Mouse (Mus musculus): ENCODE measurements at regions not wholly inside any gene's neighbourhood (a gene's known extent, or its start where the extent isn't known, plus 50 kb on each side); places are given as distances from the start of the nearest gene placed in this dataset.

DNA sequence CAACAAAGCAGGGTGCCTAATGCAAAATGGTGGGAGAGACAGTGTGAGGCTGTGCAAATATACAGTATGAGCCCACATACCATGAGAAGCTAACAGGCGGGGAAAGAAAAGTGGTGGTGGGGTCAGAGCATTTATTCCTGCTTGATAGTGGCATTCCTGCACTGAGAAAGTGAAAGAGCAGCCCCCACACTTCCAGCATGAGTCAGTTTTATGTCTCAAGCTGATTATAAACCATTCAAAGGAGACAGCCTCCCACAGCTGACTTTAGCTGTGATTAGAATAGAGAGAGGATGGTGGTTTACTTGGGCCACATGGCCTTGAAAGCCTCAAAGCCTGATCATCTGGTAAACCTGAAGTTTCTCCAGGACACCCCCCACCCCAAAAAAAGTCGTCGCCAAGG is 64.4 kb downstream of the Gm43517 start:
- TF ChIP-seq POLR2A (IDR thresholded peaks at IDR 0.05; ENCODE audit: borderline replicate concordance, extremely low read depth, insufficient read depth, insufficient read length, poor library complexity, severe bottlenecking) = no peak
- TF ChIP-seq CTCF (IDR thresholded peaks at IDR 0.05; ENCODE audit: borderline replicate concordance, extremely low read depth, insufficient read depth, insufficient read length) = no peak
- DNase-seq (ENCODE audit: low read depth) = no peak

DNA sequence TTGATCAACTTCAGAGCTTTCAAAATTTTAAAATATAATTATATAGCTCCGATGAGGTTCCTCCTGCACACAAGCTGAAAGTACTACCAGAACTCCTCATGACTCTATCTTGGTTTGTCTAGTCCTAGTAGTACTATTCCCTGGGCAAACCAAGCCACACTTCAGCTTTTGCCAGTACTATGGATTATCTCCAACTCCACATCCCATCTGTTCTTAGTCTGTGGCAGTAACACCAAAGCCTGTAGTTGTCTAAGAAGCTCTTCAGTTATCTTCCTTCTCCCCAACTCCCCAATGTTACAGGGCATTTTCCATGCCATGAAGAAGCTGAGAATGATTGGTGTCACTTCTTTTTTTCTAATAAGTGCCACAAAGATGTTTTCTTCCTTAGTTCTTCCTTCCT is 83.1 kb downstream of the Gm43517 start:
- TF ChIP-seq CTCF (IDR thresholded peaks at IDR 0.05; ENCODE audit: borderline replicate concordance, extremely low read depth, insufficient read depth, insufficient read length) (no peak), POLR2A (IDR thresholded peaks at IDR 0.05; ENCODE audit: borderline replicate concordance, extremely low read depth, insufficient read depth, insufficient read length, poor library complexity, severe bottlenecking) (no peak)
- no peak for DNase-seq (ENCODE audit: low read depth)

DNA sequence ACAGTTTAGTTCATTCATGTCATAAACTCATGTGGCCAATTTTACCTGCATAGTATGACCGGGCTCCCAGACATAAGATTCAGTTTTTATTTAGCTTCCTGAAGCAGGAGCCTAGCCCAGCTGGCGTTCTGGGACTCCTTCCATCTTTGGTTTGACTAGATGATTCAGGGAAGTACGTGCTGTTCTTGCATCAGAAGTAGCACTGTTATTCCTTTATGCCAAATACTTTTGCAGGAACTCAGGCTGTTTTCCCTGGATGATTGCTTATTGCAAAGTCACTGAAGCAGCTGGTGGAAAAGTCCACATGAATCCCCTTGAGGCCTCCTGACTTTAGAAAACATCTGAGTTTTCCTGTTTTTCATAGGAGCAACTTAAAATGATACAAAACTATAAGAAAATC is 88.4 kb downstream of the Gm43517 start:
- DNase-seq (ENCODE audit: low read depth) = peak; percentile 54

DNA sequence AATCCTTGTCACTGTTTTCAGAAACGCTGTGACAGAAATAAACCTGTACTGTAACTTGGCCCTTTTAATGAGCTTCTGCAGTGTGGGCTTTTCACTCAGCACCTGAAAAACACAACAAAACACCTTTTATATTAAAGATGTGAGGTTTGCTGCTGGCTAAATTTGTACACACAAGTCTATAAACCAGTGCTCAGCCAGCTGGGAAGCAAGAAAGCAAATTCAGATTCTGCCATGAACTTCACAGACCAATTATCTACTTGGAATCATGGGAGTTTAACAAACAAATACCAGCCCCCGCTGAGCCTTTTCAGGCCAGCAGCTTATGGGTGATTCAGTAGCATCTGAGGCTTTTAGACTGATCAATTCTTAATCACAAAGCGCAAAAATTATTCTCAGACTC is 95.7 kb downstream of the Gm43517 start:
- TF ChIP-seq CTCF (IDR thresholded peaks at IDR 0.05; ENCODE audit: borderline replicate concordance, extremely low read depth, insufficient read depth, insufficient read length) = no peak
- no peak for TF ChIP-seq POLR2A (IDR thresholded peaks at IDR 0.05; ENCODE audit: borderline replicate concordance, extremely low read depth, insufficient read depth, insufficient read length, poor library complexity, severe bottlenecking)
- peak; percentile 94 for DNase-seq (ENCODE audit: low read depth)

More for the DNA sequence above, 88.4 kb downstream of the Gm43517 start:
- TF ChIP-seq CTCF (IDR thresholded peaks at IDR 0.05; ENCODE audit: borderline replicate concordance, extremely low read depth, insufficient read depth, insufficient read length) = no peak
- TF ChIP-seq POLR2A (IDR thresholded peaks at IDR 0.05; ENCODE audit: borderline replicate concordance, extremely low read depth, insufficient read depth, insufficient read length, poor library complexity, severe bottlenecking) = no peak

DNA sequence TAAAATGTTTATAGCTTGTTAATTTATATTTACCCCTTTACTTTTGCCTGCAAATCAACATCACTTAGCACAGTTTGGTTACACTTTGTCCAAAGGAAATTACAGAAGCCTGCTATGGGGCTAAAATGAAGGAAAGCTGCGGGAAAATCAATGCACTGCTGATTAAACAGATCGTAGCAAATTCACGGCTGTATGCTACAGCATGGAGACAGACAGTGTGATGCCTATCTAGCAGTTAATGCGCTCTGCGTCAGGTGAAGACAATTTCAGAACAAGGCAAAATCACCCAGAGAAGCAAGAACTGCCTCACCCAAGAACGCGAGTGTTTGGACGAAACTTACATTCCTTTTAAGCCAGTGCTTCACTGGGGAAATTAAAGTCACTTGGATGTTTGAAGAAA is 96.2 kb downstream of the Gm43517 start:
- peak; percentile 86 for DNase-seq (ENCODE audit: low read depth)
- TF ChIP-seq CTCF (IDR thresholded peaks at IDR 0.05; ENCODE audit: borderline replicate concordance, extremely low read depth, insufficient read depth, insufficient read length) = no peak
- TF ChIP-seq POLR2A (IDR thresholded peaks at IDR 0.05; ENCODE audit: borderline replicate concordance, extremely low read depth, insufficient read depth, insufficient read length, poor library complexity, severe bottlenecking) = no peak

DNA sequence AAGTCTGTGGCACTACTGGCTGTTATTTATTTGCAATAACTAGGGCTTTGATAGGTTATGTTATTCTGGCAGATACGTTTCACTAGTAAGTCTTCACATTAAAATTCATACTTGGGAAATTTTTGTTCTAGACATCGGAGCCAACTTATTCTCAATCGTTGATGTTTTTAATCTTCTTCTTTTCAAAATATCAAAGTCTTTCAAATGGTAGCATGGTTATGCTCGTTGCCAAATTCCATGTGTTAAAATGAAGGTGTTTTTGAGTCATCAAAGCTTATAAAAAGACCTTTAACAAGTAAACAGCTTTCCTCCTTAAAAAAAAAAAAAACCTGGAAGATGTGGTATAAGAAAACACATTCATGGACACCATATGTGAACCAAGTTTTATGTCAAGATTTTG is 97.4 kb downstream of the Gm43517 start:
- peak; percentile 60 for DNase-seq (ENCODE audit: low read depth)
- TF ChIP-seq CTCF (IDR thresholded peaks at IDR 0.05; ENCODE audit: borderline replicate concordance, extremely low read depth, insufficient read depth, insufficient read length) = no peak
- TF ChIP-seq POLR2A (IDR thresholded peaks at IDR 0.05; ENCODE audit: borderline replicate concordance, extremely low read depth, insufficient read depth, insufficient read length, poor library complexity, severe bottlenecking) = no peak

DNA sequence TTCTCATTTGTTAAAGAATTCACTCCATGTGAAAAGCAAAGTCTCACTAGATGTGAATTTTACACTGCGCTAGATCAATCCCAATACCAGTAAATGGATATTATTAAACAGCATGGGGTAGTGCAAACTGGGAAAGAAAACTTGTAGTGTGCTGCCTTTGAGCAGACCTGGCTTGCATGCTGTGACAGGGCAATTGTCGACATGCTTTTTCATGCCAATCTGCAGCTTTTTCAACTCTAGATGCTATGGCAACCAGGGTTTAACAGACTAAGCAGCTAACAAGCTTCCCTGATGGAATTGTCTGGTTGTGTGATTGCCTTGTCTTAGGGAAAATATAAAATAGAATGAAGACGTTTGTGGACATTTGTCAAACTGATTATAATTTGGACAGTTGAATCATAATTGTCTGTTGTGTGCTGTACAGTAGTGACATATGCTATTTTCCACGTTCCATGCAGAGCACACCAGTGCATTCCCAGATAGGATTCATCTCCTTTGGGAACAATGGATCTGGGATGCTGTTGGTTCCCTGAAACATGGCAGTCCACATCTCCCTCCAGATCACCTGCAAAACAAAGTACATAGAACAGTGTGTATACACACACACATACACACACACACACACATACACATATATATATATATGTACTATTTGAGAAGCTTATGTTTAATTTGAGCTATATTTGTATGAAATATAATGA is 99.2 kb downstream of the Gm43517 start:
- peak; percentile 96 for DNase-seq (ENCODE audit: low read depth)
- TF ChIP-seq CTCF (IDR thresholded peaks at IDR 0.05; ENCODE audit: borderline replicate concordance, extremely low read depth, insufficient read depth, insufficient read length) = no peak
- TF ChIP-seq POLR2A (IDR thresholded peaks at IDR 0.05; ENCODE audit: borderline replicate concordance, extremely low read depth, insufficient read depth, insufficient read length, poor library complexity, severe bottlenecking) = no peak

DNA sequence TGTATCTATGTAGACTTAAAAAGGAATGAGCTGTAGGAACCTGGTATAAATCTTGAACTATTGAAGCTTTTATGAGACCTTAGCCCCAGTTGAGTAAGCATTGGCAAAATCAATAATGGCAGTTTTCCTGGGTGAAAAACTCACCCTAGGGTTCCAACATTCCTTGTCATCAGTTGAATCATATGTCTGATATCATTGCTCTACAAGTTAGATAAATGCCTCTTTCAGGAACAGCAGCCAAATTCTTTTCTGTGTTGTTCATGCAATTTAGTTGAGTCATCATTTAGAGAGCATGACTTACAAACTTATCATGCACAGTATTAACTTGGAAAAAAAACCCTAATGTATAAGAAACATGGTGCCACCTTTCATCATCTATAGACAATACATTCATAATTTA is 128.2 kb downstream of the Gm43517 start:
- TF ChIP-seq CTCF (IDR thresholded peaks at IDR 0.05; ENCODE audit: borderline replicate concordance, extremely low read depth, insufficient read depth, insufficient read length) = no peak
- no peak for TF ChIP-seq POLR2A (IDR thresholded peaks at IDR 0.05; ENCODE audit: borderline replicate concordance, extremely low read depth, insufficient read depth, insufficient read length, poor library complexity, severe bottlenecking)
- DNase-seq (ENCODE audit: low read depth) = no peak

DNA sequence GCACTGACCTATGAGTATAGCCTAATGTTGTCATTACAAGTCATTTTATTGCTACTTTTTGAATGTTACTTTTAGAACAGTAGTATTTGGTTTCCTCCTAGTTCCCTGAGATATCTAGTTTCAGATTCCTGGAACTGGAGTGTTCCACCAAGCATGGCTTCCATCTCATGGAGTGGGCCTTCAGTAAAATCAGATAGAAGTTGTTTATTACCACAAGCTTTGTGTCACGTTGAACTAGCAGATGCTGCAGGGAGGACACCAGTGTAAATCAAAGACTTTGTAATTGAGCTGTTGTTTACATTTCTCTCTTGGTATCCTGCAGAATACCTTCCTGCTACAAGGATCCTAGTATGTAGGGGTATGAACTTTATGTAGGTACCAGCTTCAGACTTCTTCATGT is 129.6 kb downstream of the Gm43517 start:
- DNase-seq (ENCODE audit: low read depth) = no peak

More for the DNA sequence above, 129.6 kb downstream of the Gm43517 start:
- TF ChIP-seq CTCF (IDR thresholded peaks at IDR 0.05; ENCODE audit: borderline replicate concordance, extremely low read depth, insufficient read depth, insufficient read length) (no peak), POLR2A (IDR thresholded peaks at IDR 0.05; ENCODE audit: borderline replicate concordance, extremely low read depth, insufficient read depth, insufficient read length, poor library complexity, severe bottlenecking) (no peak)

All from brain, embryonic 14.5 days (tissue).